Mouse (Mus musculus): Measurements from ENCODE around the gene Ttn.

The Ttn gene

GRCm38 (mm10) chr2:76850066-76850465, 132.3 kb downstream of the Ttn start:
- DNase-seq (ENCODE audit: low read depth, low spot score), result no peak

- no peak for DNase-seq (ENCODE audit: low read depth, low spot score)
Observed at GRCm38 (mm10) chr2:76843162-76843561, 139.2 kb downstream of the Ttn start.

- peak; percentile 18 for DNase-seq (ENCODE audit: low read depth, low spot score)
Observed at GRCm38 (mm10) chr2:76820472-76820871, 161.9 kb downstream of the Ttn start.

GRCm38 (mm10) chr2:76817796-76818195, 164.6 kb downstream of the Ttn start:
- DNase-seq (ENCODE audit: low read depth, low spot score), result no peak

GRCm38 (mm10) chr2:76814048-76814817, 168.1 kb downstream of the Ttn start:
- peak; percentile 18 for DNase-seq (ENCODE audit: low read depth, low spot score)

GRCm38 (mm10) chr2:76811160-76811559, 171.2 kb downstream of the Ttn start:
- no peak for DNase-seq (ENCODE audit: low read depth, low spot score)

GRCm38 (mm10) chr2:76808334-76808733, 174.0 kb downstream of the Ttn start:
- no peak for DNase-seq (ENCODE audit: low read depth, low spot score)

GRCm38 (mm10) chr2:76807284-76807683, 175.1 kb downstream of the Ttn start:
- DNase-seq (ENCODE audit: low read depth, low spot score), result no peak

- DNase-seq (ENCODE audit: low read depth, low spot score), result no peak
Observed at GRCm38 (mm10) chr2:76806861-76807260, 175.5 kb downstream of the Ttn start.

GRCm38 (mm10) chr2:76806376-76806775, 176.0 kb downstream of the Ttn start:
- DNase-seq (ENCODE audit: low read depth, low spot score), result no peak

GRCm38 (mm10) chr2:76805191-76805892, 177.0 kb downstream of the Ttn start:
- DNase-seq (ENCODE audit: low read depth, low spot score), result no peak

- DNase-seq (ENCODE audit: low read depth, low spot score), result no peak
Observed at GRCm38 (mm10) chr2:76784171-76784570, 198.2 kb downstream of the Ttn start.

- DNase-seq (ENCODE audit: low read depth, low spot score), result no peak
Observed at GRCm38 (mm10) chr2:76780792-76781191, 201.6 kb downstream of the Ttn start.

GRCm38 (mm10) chr2:76769831-76770230, 212.5 kb downstream of the Ttn start:
- no peak for DNase-seq (ENCODE audit: low read depth, low spot score)

GRCm38 (mm10) chr2:76767231-76767630, 215.1 kb downstream of the Ttn start:
- no peak for DNase-seq (ENCODE audit: low read depth, low spot score)

GRCm38 (mm10) chr2:76764526-76764925, 217.8 kb downstream of the Ttn start:
- no peak for DNase-seq (ENCODE audit: low read depth, low spot score)

- DNase-seq (ENCODE audit: low read depth, low spot score), result no peak
Observed at GRCm38 (mm10) chr2:76762154-76762553, 220.2 kb downstream of the Ttn start.

- no peak for DNase-seq (ENCODE audit: low read depth, low spot score)
Observed at GRCm38 (mm10) chr2:76756461-76756860, 225.9 kb downstream of the Ttn start.

GRCm38 (mm10) chr2:76751993-76752392, 230.4 kb downstream of the Ttn start:
- no peak for DNase-seq (ENCODE audit: low read depth, low spot score)

- DNase-seq (ENCODE audit: low read depth, low spot score), result no peak
Observed at GRCm38 (mm10) chr2:76749341-76750110, 232.8 kb downstream of the Ttn start.

- no peak for DNase-seq (ENCODE audit: low read depth, low spot score)
Observed at GRCm38 (mm10) chr2:76748696-76749095, 233.7 kb downstream of the Ttn start.

GRCm38 (mm10) chr2:76719650-76720049, 262.7 kb downstream of the Ttn start:
- DNase-seq (ENCODE audit: low read depth, low spot score), result no peak

Data from CD4-positive helper T cell, adult 2 months (primary cell).